Mouse (Mus musculus) erythroblast, adult 5-6 weeks (primary cell): Measurements from ENCODE around the gene Gm10563. TPM values are rescaled to one million over a fixed set of nuclear protein-coding genes. Genes with fewer than 3 reads are reported as not detected.

Experiments
- ATAC-seq: replicated peaks from 2 replicates; pipeline ENCODE4 v1.8.0; 2016; ENCODE audit warnings: moderate number of reproducible peaks, mild to moderate bottlenecking, moderate TSS enrichment, inconsistent platforms; ENCODE audit not compliant: poor library complexity, low FRiP score, severe bottlenecking
- total RNA-seq, 2 experiments: library from RNA; stranded (forward) in 1 of 2; stranded (reverse) in 1 of 2; fragments of 150-400 nt in 1 of 2; fragments of 200-764, 138-1000 nt in 1 of 2; gene quantifications; 2 replicates each; pipeline versions ENCODE4 v1.2.3 to v1.2.4; 2015 to 2017; ENCODE audit warnings: low replicate concordance in 2 of 2

Gene Gm10563
- total RNA-seq, 2 experiments from 2014 or later, result not detected

- no peak for ATAC-seq
Measured at GRCm38 (mm10) chr4:155653451-155654182, 8.4 kb upstream of the Gm10563 start.

- ATAC-seq, result no peak
Measured at GRCm38 (mm10) chr4:155653086-155653450, 7.9 kb upstream of the Gm10563 start, which contains the start of gene Mmp23. Mmp23 (minus strand) TSS chr4:155653384.

- ATAC-seq, result no peak
Measured at GRCm38 (mm10) chr4:155652283-155653085, 7.3 kb upstream of the Gm10563 start.

- ATAC-seq, result no peak
Measured at GRCm38 (mm10) chr4:155651553-155652269, 6.5 kb upstream of the Gm10563 start.

GRCm38 (mm10) chr4:155649355-155649754, 4.1 kb upstream of the Gm10563 start:
- no peak for ATAC-seq

GRCm38 (mm10) chr4:155645721-155646120, 513 bp upstream of the Gm10563 start:
- ATAC-seq, result no peak

- ATAC-seq, result no peak
Measured at GRCm38 (mm10) chr4:155643531-155643930, 1.7 kb downstream of the Gm10563 start.

- no peak for ATAC-seq
Measured at GRCm38 (mm10) chr4:155635766-155636499, 9.3 kb downstream of the Gm10563 start.

- ATAC-seq, result no peak
Measured at GRCm38 (mm10) chr4:155630267-155630666, 14.9 kb downstream of the Gm10563 start.

- peak; percentile 98 for ATAC-seq
Measured at GRCm38 (mm10) chr4:155624338-155625291, 20.6 kb downstream of the Gm10563 start, which contains the start of gene Cdk11b. Cdk11b (plus strand) TSS chr4:155624854.

- ATAC-seq, result peak; percentile 44; the same call in 1 of the 2 replicates
Measured at GRCm38 (mm10) chr4:155618321-155618720, 26.9 kb downstream of the Gm10563 start.

- no peak for ATAC-seq
Measured at GRCm38 (mm10) chr4:155613264-155613663, 31.9 kb downstream of the Gm10563 start.

GRCm38 (mm10) chr4:155611860-155612259, 33.3 kb downstream of the Gm10563 start:
- ATAC-seq, result no peak

GRCm38 (mm10) chr4:155606825-155607224, 38.4 kb downstream of the Gm10563 start:
- no peak for ATAC-seq

- ATAC-seq, result no peak
Measured at GRCm38 (mm10) chr4:155605132-155605531, 40.1 kb downstream of the Gm10563 start.

- no peak for ATAC-seq
Measured at GRCm38 (mm10) chr4:155603801-155604200, 41.4 kb downstream of the Gm10563 start.

GRCm38 (mm10) chr4:155602753-155603152, 42.5 kb downstream of the Gm10563 start:
- no peak for ATAC-seq

GRCm38 (mm10) chr4:155601997-155602456, 43.2 kb downstream of the Gm10563 start:
- ATAC-seq, result no peak
